Mouse (Mus musculus): ENCODE measurements around the gene Slc38a6. TPM values are rescaled to one million over a fixed set of nuclear protein-coding genes. Genes with fewer than 3 reads are reported as not detected.

Gene Slc38a6
- total and polyA plus RNA-seq, 3 experiments, result 3.1 to 6.1 TPM; not detected in 1

DNA sequence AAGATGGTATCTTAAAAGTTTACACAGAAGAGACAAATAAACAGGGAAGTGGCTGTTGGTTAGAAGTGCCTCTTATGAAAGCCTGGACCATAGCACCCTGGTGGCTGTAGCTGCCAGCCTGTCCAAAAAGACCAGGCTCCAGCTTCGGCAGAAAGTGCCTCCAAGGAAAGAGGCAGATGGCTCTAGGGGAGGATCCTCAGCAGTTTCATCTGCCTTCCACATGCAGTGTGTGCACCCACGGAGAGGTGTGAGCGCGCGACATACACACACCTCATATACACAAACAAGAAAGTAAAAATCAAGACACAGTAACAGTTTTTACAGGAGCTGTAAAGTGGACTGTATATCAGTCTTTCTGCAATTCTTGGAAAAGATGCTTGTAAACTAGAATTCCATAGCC is 12.0 kb downstream of the Slc38a6 start:
- H3K27me3 ChIP-seq (ENCODE audit: control insufficient read depth in 1 of 2, insufficient read depth in 2 of 2, low read length in 2 of 2), result no peaks in the 10 kb centered on the region
- H3K79me2 ChIP-seq (ENCODE audit: control insufficient read depth, insufficient read depth, low read length, poor library complexity), result no peaks in the 10 kb centered on the region
- H3K4me1 ChIP-seq (ENCODE audit: control insufficient read depth in 1 of 2, insufficient read depth in 2 of 2, low read length in 2 of 2), result peaks cover 0 to 3% of the 10 kb centered on the region in 2 experiments; a peak in 1 of 4 replicates
- no peak overlapping the region for H3K4me3 ChIP-seq (ENCODE audit: control insufficient read depth in 1 of 2, insufficient read depth in 1 of 2, low read depth in 2 of 2, low read length in 2 of 2)
- H3K36me3 ChIP-seq (ENCODE audit: control insufficient read depth in 1 of 2, insufficient read depth in 2 of 2, low read length in 2 of 2), result peaks cover 0 to 4% of the 10 kb centered on the region in 2 experiments; a peak in 2 of 4 replicates
- no peak overlapping the region for H3K9ac ChIP-seq (ENCODE audit: control insufficient read depth, low read depth, low read length, poor library complexity, severe bottlenecking)
- TF ChIP-seq NRF1 (IDR thresholded peaks at IDR 0.05; ENCODE audit: insufficient read depth, low read depth, low read length, poor library complexity, severe bottlenecking), result no peak
- TF ChIP-seq CHD2 (IDR thresholded peaks at IDR 0.05; ENCODE audit: low read length), result no peak
- H3K27ac ChIP-seq (ENCODE audit: control insufficient read depth, low read depth, low read length), result no peak overlapping the region
- no peak for DNase-seq (ENCODE audit: low read depth, low spot score)
- no peaks in the 10 kb centered on the region for H3K9me3 ChIP-seq (replicated peaks; ENCODE audit: insufficient read depth, low read length)

DNA sequence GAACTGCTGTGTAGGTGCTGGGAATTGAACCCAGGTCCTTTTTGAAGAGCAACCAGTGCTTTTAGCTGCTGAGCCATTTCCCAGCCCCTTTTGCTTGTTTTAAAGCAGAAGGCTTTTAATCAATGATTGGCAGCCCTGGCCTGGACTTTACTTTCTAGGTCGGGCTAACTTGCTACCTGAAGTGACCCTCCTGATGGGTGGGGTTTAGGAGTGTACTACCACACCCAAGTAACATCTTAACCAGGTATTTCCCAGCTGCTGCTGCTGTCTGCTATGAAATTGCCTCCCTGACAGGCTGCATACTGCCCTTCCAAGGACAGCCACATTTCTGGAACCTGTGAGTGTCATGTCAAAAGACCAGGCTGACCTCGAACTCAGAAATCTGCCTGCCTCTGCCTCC is 14.0 kb downstream of the Slc38a6 start:
- Histone ChIP-seq H3K9me3 (replicated peaks; ENCODE audit: insufficient read depth, low read length) (no peaks in the 10 kb centered on the region), H3K9ac (ENCODE audit: control insufficient read depth, low read depth, low read length, poor library complexity, severe bottlenecking) (no peak overlapping the region), H3K36me3 (ENCODE audit: control insufficient read depth in 1 of 2, insufficient read depth in 2 of 2, low read length in 2 of 2) (peaks cover 0 to 2% of the 10 kb centered on the region in 2 experiments; a peak in 2 of 4 replicates), H3K79me2 (ENCODE audit: control insufficient read depth, insufficient read depth, low read length, poor library complexity) (no peaks in the 10 kb centered on the region), H3K4me1 (ENCODE audit: control insufficient read depth in 1 of 2, insufficient read depth in 2 of 2, low read length in 2 of 2) (peaks cover 0 to 2% of the 10 kb centered on the region in 2 experiments; a peak in 1 of 4 replicates), H3K27ac (ENCODE audit: control insufficient read depth, low read depth, low read length) (no peak overlapping the region), H3K4me3 (ENCODE audit: control insufficient read depth in 1 of 2, insufficient read depth in 1 of 2, low read depth in 2 of 2, low read length in 2 of 2) (no peak overlapping the region), H3K27me3 (ENCODE audit: control insufficient read depth in 1 of 2, insufficient read depth in 2 of 2, low read length in 2 of 2) (no peaks in the 10 kb centered on the region)
- DNase-seq (ENCODE audit: low read depth, low spot score), result no peak
- TF ChIP-seq USF2 (IDR thresholded peaks at IDR 0.05; ENCODE audit: borderline replicate concordance in 1 of 2, insufficient read depth in 1 of 2, low read depth in 1 of 2, low read length in 2 of 2) (no peak), TCF12 (IDR thresholded peaks at IDR 0.05; ENCODE audit: low read depth, low read length) (no peak), CHD1 (IDR thresholded peaks at IDR 0.05; ENCODE audit: low read depth, low read length) (no peak), MEF2A (IDR thresholded peaks at IDR 0.05; ENCODE audit: extremely low read depth, insufficient replicate concordance, low read depth, low read length, poor library complexity, severe bottlenecking) (no peak), TAL1 (IDR thresholded peaks at IDR 0.05; ENCODE audit: low read length) (no peak), KAT2A (conservative IDR thresholded peaks at IDR 0.05; ENCODE audit: low read depth, low read length) (no peak), GABPA (IDR thresholded peaks at IDR 0.05; ENCODE audit: low read depth, low read length) (no peak), ZC3H11A (IDR thresholded peaks at IDR 0.05; ENCODE audit: low read depth, low read length) (no peak), ETS1 (IDR thresholded peaks at IDR 0.05; ENCODE audit: low read depth, low read length) (no peak), ZMIZ1 (IDR thresholded peaks at IDR 0.05; ENCODE audit: low read depth, low read length) (no peak), NELFE (IDR thresholded peaks at IDR 0.05; ENCODE audit: low read depth, low read length) (no peak), TBP (IDR thresholded peaks at IDR 0.05; ENCODE audit: low read depth, low read length) (no peak), ELF1 (IDR thresholded peaks at IDR 0.05; ENCODE audit: low read depth, low read length) (no peak)
